Mouse (Mus musculus) midbrain, embryonic 15.5 days (tissue): ENCODE data around the gene Mpl. TPM values are rescaled to one million over a fixed set of nuclear protein-coding genes. Genes with fewer than 3 reads are reported as not detected.

Experiments
- ATAC-seq: fragments of 200-750 bp; cut with Nextera tagmentation; replicated peaks from 2 replicates; pipeline ENCODE4 v1.8.0; 2017; ENCODE audit warnings: moderate TSS enrichment
- H3K27ac ChIP-seq: fragments of 300-500 bp; sonication (generic); 2 replicates; pipeline ENCODE4 v1.5.1; 2015; ENCODE audit warnings: mild to moderate bottlenecking, inconsistent platforms
- H3K27me3 ChIP-seq: fragments of 300-500 bp; sonication (generic); replicated peaks from 2 replicates; pipeline ENCODE4 v1.6.1; 2015; ENCODE audit warnings: inconsistent platforms
- H3K36me3 ChIP-seq: fragments of 300-500 bp; sonication (generic); replicated peaks from 2 replicates; pipeline ENCODE4 v1.6.1; 2015; ENCODE audit warnings: inconsistent platforms
- H3K4me1 ChIP-seq: fragments of 300-500 bp; sonication (generic); 2 replicates; pipeline ENCODE4 v1.6.1; 2015; ENCODE audit warnings: inconsistent platforms
- H3K4me2 ChIP-seq: fragments of 300-500 bp; sonication (generic); 2 replicates; pipeline ENCODE4 v1.6.1; 2015; ENCODE audit warnings: inconsistent platforms, mild to moderate bottlenecking, moderate library complexity
- H3K4me3 ChIP-seq: fragments of 300-500 bp; sonication (generic); 2 replicates; pipeline ENCODE4 v1.5.1; 2015; ENCODE audit warnings: mild to moderate bottlenecking, inconsistent platforms
- H3K9ac ChIP-seq: fragments of 300-500 bp; sonication (generic); 2 replicates; pipeline ENCODE4 v1.6.1; 2015; ENCODE audit warnings: mild to moderate bottlenecking, inconsistent platforms
- H3K9me3 ChIP-seq: fragments of 300-500 bp; sonication (generic); 2 replicates; pipeline ENCODE4 v1.6.1; 2016; ENCODE audit warnings: inconsistent platforms
- WGBS: fragments of 180-500 bp; shearing (Covaris S2); methylation state at CpG from one replicate; pipeline ENCODE4 v1.1.7; 2015; ENCODE audit warnings: mixed read lengths; 5-methylcytosine and 5-hydroxymethylcytosine counted together
- polyA plus RNA-seq: library from polyadenylated mRNA; unstranded; fragments of >200 nt; fragmentation: Nextera tagmentation; extraction: Ambion mirVana; gene quantifications from 2 replicates; pipeline ENCODE4 v1.2.1, GENCODE M21; 2015

Gene Mpl
- polyA plus RNA-seq: 0.13 and 0.14 TPM in 2 replicates

DNA sequence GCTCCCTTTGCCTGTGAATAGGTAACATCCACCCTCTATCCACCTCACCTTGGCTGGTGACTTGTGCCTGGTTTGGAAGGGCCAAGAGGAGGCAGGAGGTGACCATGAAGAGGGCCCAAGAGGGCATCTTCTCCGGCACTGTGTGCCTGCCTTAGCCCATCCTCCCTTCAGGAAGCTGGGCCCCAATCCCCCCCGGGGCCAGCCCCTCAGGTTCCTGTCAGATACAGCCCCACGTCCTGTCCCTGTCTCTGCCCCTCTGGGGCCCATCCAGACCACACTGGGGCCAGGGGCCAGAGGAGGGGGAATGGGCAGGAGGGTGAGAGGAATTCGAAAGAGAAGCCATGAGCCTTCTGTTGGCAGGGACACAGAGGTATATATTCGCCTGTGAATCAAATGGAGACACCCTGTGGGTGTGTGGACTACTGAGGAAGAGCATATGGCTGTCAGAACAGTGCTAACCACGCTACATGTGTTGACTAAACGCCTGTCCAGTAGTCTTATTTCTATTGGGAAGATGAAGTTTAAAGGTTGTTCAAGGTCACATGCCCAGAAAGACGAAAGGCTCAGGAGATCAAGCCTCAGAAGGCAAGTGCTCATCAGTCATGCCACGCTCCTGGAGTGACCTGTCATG lies at the start of gene Mpl:
TSS of gene Mpl (minus strand) at position 169 of the 631 bp plus-strand sequence.
- no peak within 1 kb of the TSS for H3K4me3 ChIP-seq
- H3K4me1 ChIP-seq: no peaks in the 10 kb centered on the region
- no peak within 1 kb of the TSS for H3K4me2 ChIP-seq
- no peaks in the 10 kb centered on the region for H3K9me3 ChIP-seq
- H3K9ac ChIP-seq: no peak within 1 kb of the TSS
- WGBS: 74% methylated on average over 9 of the region's 9 CpGs
- no peaks in the 10 kb centered on the region for H3K36me3 ChIP-seq
- no peak within 1 kb of the TSS for H3K27ac ChIP-seq
- no peak for ATAC-seq
- no peaks in the 10 kb centered on the region for H3K27me3 ChIP-seq

GRCm38 (mm10) chr4:118505551-118505950 lies 48.2 kb upstream of the Mpl start:
- no peaks in the 10 kb centered on the region for H3K36me3 ChIP-seq

DNA sequence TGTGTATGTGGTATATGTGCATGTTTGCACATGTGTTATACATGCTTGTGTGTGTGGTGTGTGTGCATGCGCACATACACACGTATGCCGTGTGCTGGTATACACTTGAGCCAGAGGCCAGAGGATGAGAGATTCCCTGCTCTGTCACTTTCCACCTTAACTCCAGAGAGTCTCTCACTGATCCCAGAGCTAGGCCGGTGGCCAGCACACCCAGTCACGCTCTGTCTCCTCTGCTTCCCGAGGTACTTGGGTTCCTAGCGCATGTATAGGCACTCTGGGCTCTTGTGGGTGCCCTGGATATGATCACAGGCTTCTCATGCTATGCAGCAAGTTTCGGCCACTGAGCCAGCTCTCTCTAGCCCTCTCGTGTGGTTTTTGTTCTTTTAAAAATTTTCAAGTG lies 43.5 kb upstream of the Mpl start:
- Histone ChIP-seq H3K36me3 (no peaks in the 10 kb centered on the region), H3K4me2 (no peak overlapping the region), H3K4me1 (no peaks in the 10 kb centered on the region), H3K27ac (no peak overlapping the region), H3K9me3 (no peaks in the 10 kb centered on the region), H3K27me3 (no peaks in the 10 kb centered on the region), H3K9ac (no peak overlapping the region), H3K4me3 (no peak overlapping the region)
- ATAC-seq: no peak
- WGBS: 72% methylated on average over 9 of the region's 9 CpGs

More at GRCm38 (mm10) chr4:118505551-118505950, 48.2 kb upstream of the Mpl start:
- no peak overlapping the region for H3K9ac ChIP-seq
- H3K4me3 ChIP-seq: no peak overlapping the region
- ATAC-seq: no peak
- 80% methylated on average over 3 of the region's 3 CpGs for WGBS
- H3K9me3 ChIP-seq: no peaks in the 10 kb centered on the region
- H3K27ac ChIP-seq: no peak overlapping the region
- H3K27me3 ChIP-seq: no peaks in the 10 kb centered on the region
- H3K4me1 ChIP-seq: no peaks in the 10 kb centered on the region
- no peak overlapping the region for H3K4me2 ChIP-seq

- WGBS: 51% methylated on average over 6 of the region's 6 CpGs
- no peak overlapping the region for H3K27ac ChIP-seq
- H3K4me2 ChIP-seq: no peak overlapping the region
- H3K4me3 ChIP-seq: no peak overlapping the region
- no peaks in the 10 kb centered on the region for H3K36me3 ChIP-seq
- H3K9ac ChIP-seq: no peak overlapping the region
- no peak for ATAC-seq
- H3K9me3 ChIP-seq: no peaks in the 10 kb centered on the region
- H3K4me1 ChIP-seq: no peaks in the 10 kb centered on the region
- H3K27me3 ChIP-seq: no peaks in the 10 kb centered on the region
Measured at GRCm38 (mm10) chr4:118500171-118500724, 42.9 kb upstream of the Mpl start.

GRCm38 (mm10) chr4:118490461-118490860 lies 33.1 kb upstream of the Mpl start:
- Histone ChIP-seq H3K4me2 (no peak overlapping the region), H3K4me3 (no peak overlapping the region), H3K9ac (no peak overlapping the region), H3K27ac (no peak overlapping the region), H3K27me3 (no peaks in the 10 kb centered on the region), H3K4me1 (no peaks in the 10 kb centered on the region), H3K36me3 (no peaks in the 10 kb centered on the region), H3K9me3 (no peaks in the 10 kb centered on the region)
- WGBS: 96% methylated on average over 10 of the region's 10 CpGs
- no peak for ATAC-seq

DNA sequence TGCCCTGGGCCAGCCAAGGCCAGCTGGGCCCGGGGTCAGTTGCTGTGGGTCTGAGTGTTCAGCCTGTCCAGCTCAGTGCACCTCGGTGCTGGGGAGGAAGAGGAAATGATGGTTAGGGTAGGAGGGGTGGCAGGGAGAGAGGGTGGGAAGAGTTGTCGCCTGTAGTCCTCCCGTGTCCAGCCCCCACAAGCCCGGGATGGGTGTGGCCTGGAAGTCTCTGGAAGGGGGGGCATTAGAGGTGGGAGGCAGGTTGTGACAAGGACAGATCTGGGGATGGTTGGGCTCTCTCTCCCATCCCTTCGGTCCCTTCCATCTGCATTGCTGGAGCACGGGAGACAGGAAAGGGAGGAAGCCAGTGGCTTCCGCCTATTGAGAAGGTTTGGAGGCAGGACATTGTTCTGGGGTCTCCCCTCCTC lies 32.4 kb upstream of the Mpl start, which contains the start of gene Tie1:
TSS of gene Tie1 (minus strand) at position 345 of the 416 bp plus-strand sequence.
- Histone ChIP-seq H3K4me3 (no peak within 1 kb of the TSS), H3K4me2 (no peak within 1 kb of the TSS), H3K4me1 (no peaks in the 10 kb centered on the region), H3K36me3 (no peaks in the 10 kb centered on the region), H3K27ac (no peak within 1 kb of the TSS), H3K9me3 (no peaks in the 10 kb centered on the region), H3K9ac (no peak within 1 kb of the TSS), H3K27me3 (no peaks in the 10 kb centered on the region)
- WGBS: 84% methylated on average over 8 of the region's 8 CpGs
- ATAC-seq: no peak

DNA sequence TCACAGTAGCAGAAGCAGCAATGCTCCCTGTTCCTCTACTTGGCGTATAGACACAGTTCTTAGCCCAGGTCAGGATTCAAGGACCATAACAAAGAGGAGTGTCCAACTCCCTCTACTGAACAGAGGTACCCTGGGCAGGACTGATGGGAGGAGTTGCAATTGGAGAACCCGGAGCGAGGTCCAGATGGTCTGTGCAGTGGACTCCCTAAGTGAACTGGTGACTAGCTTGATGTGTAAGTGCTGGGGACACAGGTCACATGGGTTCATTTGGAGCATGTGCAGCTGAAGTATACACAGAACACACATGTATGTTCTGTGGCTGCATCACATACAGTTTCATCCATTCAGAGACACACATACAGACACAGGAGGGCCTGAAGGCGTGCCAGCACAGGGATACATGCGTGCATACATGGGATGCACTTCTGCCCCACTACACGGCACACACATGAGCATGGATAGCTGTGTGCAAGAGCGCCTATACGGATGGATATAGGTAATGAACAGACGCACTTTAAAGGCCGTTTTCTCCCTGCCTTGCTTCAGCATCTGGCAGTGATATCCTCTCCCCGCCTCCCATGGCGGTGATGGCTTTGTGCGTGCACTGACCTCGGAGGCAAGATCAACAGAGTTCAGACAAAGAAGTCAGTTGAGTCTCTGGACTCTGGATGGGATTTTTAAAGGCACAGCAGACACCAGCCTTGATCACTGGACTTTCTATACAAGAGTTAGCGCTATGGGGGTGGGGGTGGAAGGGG lies 19.6 kb upstream of the Mpl start:
- WGBS: 45% methylated on average over 15 of the region's 15 CpGs
- H3K4me3 ChIP-seq: no peak overlapping the region
- H3K9ac ChIP-seq: no peak overlapping the region
- no peaks in the 10 kb centered on the region for H3K27me3 ChIP-seq
- no peaks in the 10 kb centered on the region for H3K36me3 ChIP-seq
- H3K4me1 ChIP-seq: no peaks in the 10 kb centered on the region
- no peak overlapping the region for H3K4me2 ChIP-seq
- H3K9me3 ChIP-seq: no peaks in the 10 kb centered on the region
- ATAC-seq: no peak
- no peak overlapping the region for H3K27ac ChIP-seq

- 91% methylated on average over 11 of the region's 11 CpGs for WGBS
- Histone ChIP-seq H3K4me2 (no peak overlapping the region), H3K4me3 (no peak overlapping the region), H3K27me3 (no peaks in the 10 kb centered on the region), H3K9me3 (no peaks in the 10 kb centered on the region; the same call in 1 of the 2 replicates), H3K27ac (no peak overlapping the region), H3K9ac (no peak overlapping the region), H3K36me3 (no peaks in the 10 kb centered on the region), H3K4me1 (no peaks in the 10 kb centered on the region)
- no peak for ATAC-seq
Measured at GRCm38 (mm10) chr4:118472687-118473086, 15.4 kb upstream of the Mpl start.

GRCm38 (mm10) chr4:118471281-118471680 lies 14.0 kb upstream of the Mpl start:
- Histone ChIP-seq H3K27me3 (no peaks in the 10 kb centered on the region), H3K4me2 (no peak overlapping the region), H3K9me3 (no peaks in the 10 kb centered on the region; the same call in 1 of the 2 replicates), H3K27ac (no peak overlapping the region), H3K36me3 (no peaks in the 10 kb centered on the region), H3K9ac (no peak overlapping the region), H3K4me1 (no peaks in the 10 kb centered on the region), H3K4me3 (no peak overlapping the region)
- 92% methylated on average over 6 of the region's 6 CpGs for WGBS
- no peak for ATAC-seq

DNA sequence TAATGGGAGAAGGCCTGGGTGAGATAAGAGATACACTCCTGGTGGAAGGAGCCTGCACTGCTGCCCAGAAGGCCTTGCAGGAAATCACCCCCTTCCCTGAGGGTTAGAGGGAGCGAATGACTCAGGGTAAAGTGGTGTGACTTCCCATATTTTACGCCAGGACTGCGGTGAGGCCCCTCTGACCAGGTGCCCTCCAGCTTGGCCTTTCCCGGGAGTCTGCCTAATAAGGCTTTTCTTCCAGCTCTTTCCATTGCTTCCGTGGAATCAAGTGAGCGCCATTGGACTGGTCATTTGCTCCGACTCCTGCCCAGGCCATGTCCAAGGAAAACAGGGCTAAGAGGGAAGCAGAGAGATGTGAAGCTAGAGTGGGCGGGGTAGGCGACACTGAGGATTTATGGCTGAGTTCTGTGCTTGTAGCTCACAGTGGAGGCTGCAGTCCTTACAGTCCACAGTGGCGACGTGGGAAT lies 8.4 kb upstream of the Mpl start:
- no peaks in the 10 kb centered on the region for H3K4me1 ChIP-seq
- no peaks in the 10 kb centered on the region for H3K36me3 ChIP-seq
- WGBS: 64% methylated on average over 11 of the region's 11 CpGs
- no peaks in the 10 kb centered on the region; the same call in 1 of the 2 replicates for H3K9me3 ChIP-seq
- no peak overlapping the region for H3K4me3 ChIP-seq
- no peak overlapping the region for H3K9ac ChIP-seq
- no peak for ATAC-seq
- no peak overlapping the region for H3K4me2 ChIP-seq
- H3K27me3 ChIP-seq: no peaks in the 10 kb centered on the region
- H3K27ac ChIP-seq: no peak overlapping the region

DNA sequence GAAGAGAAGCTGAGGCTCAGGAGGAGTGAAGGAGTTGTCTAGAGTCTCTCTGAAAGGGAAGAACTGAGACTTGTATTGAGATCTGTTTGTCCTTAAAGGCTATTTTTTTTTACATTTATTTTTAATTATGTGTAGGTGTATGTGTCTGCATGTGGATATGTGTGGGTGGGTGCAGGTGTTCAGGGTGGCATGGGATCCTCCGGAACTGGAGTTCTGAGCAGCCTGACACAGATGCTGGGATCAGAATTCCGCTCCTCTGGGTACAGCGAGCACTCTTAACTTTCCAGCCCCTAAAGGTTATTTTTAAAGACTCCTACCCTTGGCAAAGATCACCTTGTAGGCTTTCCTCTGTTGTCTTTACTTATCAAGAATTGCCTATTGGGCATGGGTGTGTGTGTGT lies 7.6 kb upstream of the Mpl start:
- Histone ChIP-seq H3K36me3 (no peaks in the 10 kb centered on the region), H3K27me3 (no peaks in the 10 kb centered on the region), H3K4me3 (no peak overlapping the region), H3K27ac (no peak overlapping the region), H3K9me3 (no peaks in the 10 kb centered on the region; the same call in 1 of the 2 replicates), H3K4me2 (no peak overlapping the region), H3K4me1 (no peaks in the 10 kb centered on the region), H3K9ac (no peak overlapping the region)
- 89% methylated on average over 3 of the region's 3 CpGs for WGBS
- ATAC-seq: no peak

GRCm38 (mm10) chr4:118446415-118447153 lies 10.7 kb downstream of the Mpl start:
- peak; percentile 55 for ATAC-seq
- Histone ChIP-seq H3K9ac (peak overlapping the region; percentile 39), H3K27ac (0 out of 2 replicates have a peak overlapping the region, but pooled peaks have one; percentile 2), H3K4me3 (peak overlapping the region; percentile 32), H3K9me3 (no peaks in the 10 kb centered on the region), H3K4me1 (peaks cover 14% of the 10 kb centered on the region), H3K27me3 (0 out of 2 replicates have a peak, but pooled peaks cover 3% of the 10 kb centered on the region), H3K36me3 (no peaks in the 10 kb centered on the region), H3K4me2 (peak overlapping the region; percentile 72)
- WGBS: 21% methylated on average over 24 of the region's 24 CpGs
